Mouse (Mus musculus): ENCODE data around the gene Lama1.
"Not testable (repeated sequence)": the region's sequence is repeated elsewhere in the genome, so short reads cannot be mapped to it uniquely, and the experiment has no call there.

The Lama1 gene

GRCm38 (mm10) chr17:67722055-67722454 is 25.0 kb downstream of the Lama1 start:
- no peak for DNase-seq

DNA sequence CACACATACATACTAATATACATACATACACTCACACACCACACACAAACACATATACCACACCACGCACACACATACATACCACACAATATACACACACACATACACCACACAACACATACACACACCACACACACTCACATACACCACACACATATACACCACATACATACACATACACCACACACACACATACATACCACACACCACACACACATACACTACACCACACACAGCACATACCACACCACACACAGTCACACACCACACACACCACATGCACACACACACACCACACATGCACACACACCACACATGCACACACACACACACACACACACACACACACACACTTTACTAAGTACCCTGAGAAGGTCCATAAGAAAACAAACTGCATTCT is 25.5 kb downstream of the Lama1 start:
- no peak for DNase-seq

- no peak for DNase-seq
Observed at GRCm38 (mm10) chr17:67723175-67724067, 26.4 kb downstream of the Lama1 start.

DNA sequence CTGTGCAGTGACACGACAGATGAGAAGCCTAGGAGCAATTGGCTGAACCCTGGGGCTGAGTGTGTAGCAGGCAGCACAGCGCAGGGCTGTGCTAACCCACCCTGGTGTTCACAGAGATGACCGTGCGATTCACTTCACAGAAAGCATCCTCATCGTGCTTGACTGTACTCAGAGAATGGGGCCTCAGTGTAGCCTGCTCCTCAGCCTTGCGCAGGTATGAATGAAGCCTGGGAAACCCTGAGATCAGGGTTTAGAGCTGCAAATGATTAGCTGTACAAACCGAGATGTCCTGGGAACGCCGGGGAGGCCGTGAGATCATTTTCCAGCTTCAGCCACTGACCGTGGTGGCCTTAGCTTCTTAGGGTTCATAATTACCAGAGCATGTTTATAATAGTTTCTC is 29.5 kb downstream of the Lama1 start:
- DNase-seq: peak; percentile 38 to 58

GRCm38 (mm10) chr17:67728751-67729150 is 31.7 kb downstream of the Lama1 start:
- DNase-seq: peak; percentile 40 to 62

- no peak for DNase-seq
Observed at GRCm38 (mm10) chr17:67731096-67731495, 34.0 kb downstream of the Lama1 start.

DNA sequence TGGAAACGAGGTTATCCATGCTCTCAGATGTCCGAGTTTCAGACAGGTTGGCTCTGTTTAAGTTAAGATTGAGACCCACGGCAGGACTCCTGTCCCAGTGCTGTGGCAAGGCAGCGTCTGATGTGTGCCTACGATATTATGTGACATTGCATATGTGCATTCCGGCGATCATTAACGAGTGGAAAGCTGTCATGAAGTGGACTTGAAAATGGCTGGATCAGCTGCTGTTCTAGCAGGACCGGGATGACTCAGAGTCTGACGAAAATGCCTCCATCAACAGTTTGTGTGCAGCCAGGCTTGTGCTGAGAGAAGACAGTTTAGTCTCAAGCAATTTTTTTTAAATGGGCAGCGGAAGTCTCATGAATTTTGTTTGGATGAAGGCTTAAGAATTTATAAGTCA is 34.9 kb downstream of the Lama1 start:
- no peak for DNase-seq

DNA sequence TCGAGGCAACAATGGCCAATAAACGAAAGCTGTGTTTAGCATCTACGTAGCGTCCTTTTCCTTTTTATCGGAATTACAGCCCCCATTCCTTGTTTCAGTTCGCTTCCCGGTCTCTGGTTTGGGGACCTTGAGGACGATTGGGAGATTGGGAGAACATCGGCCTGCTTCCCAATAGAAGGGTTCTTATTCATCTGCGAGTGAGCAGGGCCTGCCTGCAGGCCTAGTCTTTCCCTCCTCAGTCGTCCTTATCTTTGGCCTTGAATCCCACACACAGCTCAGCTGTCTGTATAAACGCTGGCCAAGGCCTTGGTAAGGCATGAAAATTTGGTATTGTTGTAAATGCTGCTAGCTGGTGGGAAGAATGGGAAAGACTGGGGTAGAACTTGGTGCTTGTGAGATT is 36.5 kb downstream of the Lama1 start:
- no peak for DNase-seq

GRCm38 (mm10) chr17:67735722-67736121 is 38.7 kb downstream of the Lama1 start:
- no peak for DNase-seq

- DNase-seq: not testable (repeated sequence)
Observed at GRCm38 (mm10) chr17:67741229-67741628, 44.2 kb downstream of the Lama1 start.

DNA sequence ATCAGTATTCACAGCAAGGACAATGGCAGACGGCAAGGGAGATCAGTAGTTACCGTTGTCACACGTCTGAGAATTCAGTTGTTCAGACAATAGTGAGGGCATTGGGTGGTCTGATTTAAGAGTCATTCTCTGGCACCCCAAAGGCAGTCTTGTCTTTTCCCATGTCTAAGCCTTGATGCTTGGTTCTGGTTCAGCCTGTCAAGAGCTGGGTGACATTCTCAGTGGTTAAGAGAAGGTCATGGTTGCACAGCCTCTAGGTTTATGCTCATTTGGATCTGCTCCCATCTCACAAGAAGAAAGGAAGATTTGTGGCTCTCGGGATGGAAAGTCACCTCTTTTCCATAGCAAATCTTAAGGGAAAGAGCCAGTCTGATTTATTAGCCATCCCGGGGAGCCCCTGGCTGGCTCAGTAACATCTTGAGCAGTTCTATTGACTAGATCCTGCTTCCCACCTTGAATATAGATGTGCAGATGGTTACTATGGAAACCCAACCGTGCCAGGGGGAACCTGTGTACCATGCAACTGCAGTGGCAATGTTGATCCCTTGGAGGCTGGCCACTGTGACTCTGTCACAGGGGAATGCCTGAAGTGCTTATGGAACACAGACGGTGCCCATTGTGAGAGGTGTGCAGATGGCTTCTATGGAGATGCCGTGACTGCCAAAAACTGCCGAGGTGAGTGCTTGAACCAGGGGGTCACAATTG is 67.3 kb downstream of the Lama1 start:
- DNase-seq: no peak

GRCm38 (mm10) chr17:67773608-67774007 is 76.5 kb downstream of the Lama1 start:
- no peak for DNase-seq

DNA sequence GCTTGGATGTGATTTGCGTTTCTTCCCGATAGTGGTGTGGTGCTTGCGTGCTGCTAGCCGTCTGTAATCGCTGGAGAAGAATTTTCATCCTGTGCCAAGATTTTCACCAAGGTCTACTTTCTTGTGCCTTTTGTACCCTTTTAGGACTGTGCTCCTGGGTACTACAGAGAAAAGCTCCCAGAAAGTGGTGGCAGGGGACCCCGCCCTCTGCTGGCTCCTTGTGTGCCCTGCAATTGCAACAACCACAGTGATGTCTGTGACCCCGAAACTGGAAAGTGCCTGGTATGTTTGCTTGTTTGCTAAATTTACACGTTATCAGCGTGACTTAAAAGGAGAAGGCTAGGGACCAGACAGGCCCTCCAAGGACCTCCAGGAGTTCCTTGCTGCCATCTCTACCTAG is 79.7 kb downstream of the Lama1 start:
- DNase-seq: peak; percentile 54 to 58

- peak; percentile 67 to 74 for DNase-seq
Observed at GRCm38 (mm10) chr17:67779812-67780211, 82.8 kb downstream of the Lama1 start.

GRCm38 (mm10) chr17:67791091-67791490 is 94.0 kb downstream of the Lama1 start:
- DNase-seq: no peak

- DNase-seq: no peak
Observed at GRCm38 (mm10) chr17:67809171-67809570, 112.1 kb downstream of the Lama1 start.

DNA sequence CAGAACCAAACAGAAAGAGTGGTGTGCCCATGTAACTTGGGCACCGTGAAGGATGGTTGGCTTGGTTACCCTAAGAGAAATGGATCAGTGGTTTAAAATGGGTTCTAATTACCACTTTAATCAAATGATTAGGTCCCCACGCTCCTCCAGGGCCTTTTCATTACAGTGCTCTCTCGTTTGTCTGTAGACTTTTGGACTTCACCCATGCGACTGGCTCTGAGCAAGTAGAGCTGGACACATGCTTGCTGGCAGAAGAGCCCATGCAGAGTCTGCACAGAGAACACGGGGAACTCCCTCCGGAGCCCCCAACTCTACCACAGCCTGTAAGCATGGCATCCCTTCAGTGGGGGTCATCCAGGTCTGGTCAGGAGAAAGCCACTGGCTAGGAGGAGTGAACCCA is 116.6 kb downstream of the Lama1 start:
- DNase-seq: no peak

- DNase-seq: no peak
Observed at GRCm38 (mm10) chr17:67815720-67816119, 118.7 kb downstream of the Lama1 start.

- DNase-seq: no peak
Observed at GRCm38 (mm10) chr17:67816916-67817315, 119.9 kb downstream of the Lama1 start.

GRCm38 (mm10) chr17:67827431-67827830 is 130.4 kb downstream of the Lama1 start:
- DNase-seq: no peak

DNA sequence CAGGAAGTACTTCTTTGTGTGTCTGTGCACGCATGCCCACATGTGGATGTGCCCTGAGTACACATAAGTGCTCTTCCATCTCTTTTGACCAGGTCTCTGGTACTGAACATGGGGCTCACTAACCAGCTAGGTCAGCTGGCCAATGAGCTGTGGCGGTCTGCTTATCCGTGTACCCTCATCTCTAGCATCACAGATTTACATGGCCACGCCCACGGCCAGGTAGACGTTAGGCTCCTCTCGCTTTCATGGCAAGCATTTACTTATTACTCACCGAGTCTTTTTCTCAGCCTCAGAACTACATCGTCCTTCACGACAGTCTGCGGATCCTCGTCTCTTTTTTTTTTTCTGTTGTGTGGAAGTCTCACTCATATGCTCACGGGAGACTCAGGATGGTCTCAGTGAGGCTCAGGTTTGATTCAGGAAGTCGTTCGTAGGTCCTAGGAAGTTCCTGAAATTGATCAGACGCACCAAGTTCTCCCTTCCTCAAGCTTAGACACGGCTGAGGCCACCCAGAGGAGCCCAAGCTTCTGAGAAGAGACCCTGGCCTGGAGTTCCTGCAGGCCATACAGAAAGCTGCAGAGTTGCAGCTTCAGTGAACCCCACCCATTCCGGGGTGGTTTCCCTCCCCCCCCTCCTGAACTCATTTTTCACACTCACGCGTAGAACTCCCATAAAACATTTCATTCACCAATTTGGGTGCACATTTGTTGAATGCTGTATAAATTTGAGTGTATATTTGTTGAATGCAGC is 139.3 kb downstream of the Lama1 start:
- DNase-seq: no peak

- DNase-seq: peak; percentile 76 to 80
Observed at GRCm38 (mm10) chr17:67837351-67838090, 140.5 kb downstream of the Lama1 start.

DNA sequence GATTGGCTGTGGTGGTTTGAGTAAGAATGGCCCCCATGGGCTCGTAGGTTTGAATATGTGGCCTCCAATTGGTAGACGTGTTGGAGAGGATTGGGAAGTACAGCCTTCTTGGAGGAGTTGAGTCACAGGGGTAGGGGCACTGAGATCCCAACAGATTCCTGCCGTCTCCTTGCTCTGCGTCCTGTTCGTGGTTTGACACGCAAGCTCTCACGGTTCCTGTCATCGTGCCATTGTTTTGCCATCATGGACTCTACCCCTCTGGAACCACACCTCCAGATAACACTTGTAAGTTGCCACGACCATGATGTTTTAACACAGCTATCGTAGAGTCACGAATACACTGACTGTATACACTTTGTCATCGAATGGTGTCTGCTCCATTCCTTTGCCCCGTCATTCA is 141.9 kb downstream of the Lama1 start:
- no peak for DNase-seq
